Mouse (Mus musculus) gastrocnemius, adult 2 months (tissue): Measurements from ENCODE around the gene Ryk. TPM values are rescaled to one million over a fixed set of nuclear protein-coding genes. Genes with fewer than 3 reads are reported as not detected.

Source experiments
- DNase-seq: peaks from one replicate; pipeline ENCODE4 v3.0.0; 2022
- H3K27ac ChIP-seq: fragments of 200-600 bp; 2 replicates; pipeline ENCODE4 v1.8.1; 2022; ENCODE audit warnings: mild to moderate bottlenecking
- H3K4me3 ChIP-seq: fragments of 200-600 bp; 2 replicates; pipeline ENCODE4 v1.8.1; 2022; ENCODE audit warnings: mild to moderate bottlenecking, moderate library complexity
- CTCF ChIP-seq: fragments of 200-600 bp; IDR thresholded peaks from 2 replicates; pipeline ENCODE4 v1.8.1; 2022; ENCODE audit warnings: antibody characterized with exemption, mild to moderate bottlenecking, moderate library complexity
- intact Hi-C: fragments of 180-260 bp; cut with DNase I; formaldehyde crosslinking; loops from one replicate; pipeline ENCODE4 v1.15.1; 2025
- long read RNA-seq, 2 experiments: library from polyadenylated mRNA; stranded (forward); transcript quantifications; one replicate each; pipeline ENCODE4 v2.0.0; 2021
- total RNA-seq, 2 experiments: library from RNA; stranded (reverse); gene quantifications; 2 replicates each; pipeline ENCODE4 v1.2.3; 2021

Ryk gene
- total RNA-seq, result 10 to 100 TPM; 47.6 to 51.4 TPM
- long read RNA-seq, experiment 1, transcript Ryk-201 (15 exons, 2,852 nt), result major isoform, 52 of 100 reads
- long read RNA-seq, experiment 1, transcript Ryk-203 (15 exons, 2,505 nt), result minor isoform, 44 of 100 reads
- long read RNA-seq, experiment 1, partial matches to known transcripts, result 1 of 100 reads
- long read RNA-seq, experiment 1, other reads (novel, unspliced or antisense), result 3 of 100 reads
- long read RNA-seq, experiment 2, transcript Ryk-201 (15 exons, 2,852 nt), result major isoform, 45 of 86 reads
- long read RNA-seq, experiment 2, transcript Ryk-203 (15 exons, 2,505 nt), result minor isoform, 33 of 86 reads
- long read RNA-seq, experiment 2, partial matches to known transcripts, result 3 of 86 reads
- long read RNA-seq, experiment 2, other reads (novel, unspliced or antisense), result 5 of 86 reads

GRCm38 (mm10) chr9:102834742-102835591 lies at the start of gene Ryk:
TSS of gene Ryk (plus strand) at chr9:102834917.
- peak; percentile 89 for DNase-seq
- peak within 1 kb of the TSS; percentile 92 for H3K27ac ChIP-seq
- no peak for TF ChIP-seq CTCF
- intact Hi-C loops, result loop anchor here (2.0 kb wide), 1 partner anchor 208 kb away; the partner anchor contains the start of genes Anapc13 and Cep63
- peak within 1 kb of the TSS; percentile 95 for H3K4me3 ChIP-seq

- no peak overlapping the region for H3K4me3 ChIP-seq
- no peak overlapping the region for H3K27ac ChIP-seq
- DNase-seq, result no peak
- intact Hi-C loops, result no loop called here
- no peak for TF ChIP-seq CTCF
Measured at GRCm38 (mm10) chr9:102789491-102789890, 45.2 kb upstream of the Ryk start.

- intact Hi-C loops, result no loop called here
Measured at GRCm38 (mm10) chr9:102791845-102792244, 42.9 kb upstream of the Ryk start.

GRCm38 (mm10) chr9:102792836-102793235 lies 41.9 kb upstream of the Ryk start:
- intact Hi-C loops, result no loop called here
- TF ChIP-seq CTCF, result no peak
- DNase-seq, result no peak

More at GRCm38 (mm10) chr9:102791845-102792244, 42.9 kb upstream of the Ryk start:
- no peak for TF ChIP-seq CTCF
- no peak for DNase-seq
- H3K4me3 ChIP-seq, result peak overlapping the region; percentile 15
- H3K27ac ChIP-seq, result no peak overlapping the region

GRCm38 (mm10) chr9:102793286-102793809 lies 41.4 kb upstream of the Ryk start:
- no peak overlapping the region for H3K4me3 ChIP-seq
- no peak for TF ChIP-seq CTCF
- intact Hi-C loops, result no loop called here
- H3K27ac ChIP-seq, result no peak overlapping the region
- no peak for DNase-seq

More at GRCm38 (mm10) chr9:102792836-102793235, 41.9 kb upstream of the Ryk start:
- Histone ChIP-seq H3K4me3 (no peak overlapping the region), H3K27ac (no peak overlapping the region)

- Histone ChIP-seq H3K4me3 (no peak overlapping the region), H3K27ac (no peak overlapping the region)
- intact Hi-C loops, result no loop called here
- DNase-seq, result no peak
- no peak for TF ChIP-seq CTCF
Measured at GRCm38 (mm10) chr9:102798406-102798805, 36.3 kb upstream of the Ryk start.

- no peak overlapping the region for H3K27ac ChIP-seq
- intact Hi-C loops, result no loop called here
- no peak overlapping the region for H3K4me3 ChIP-seq
- DNase-seq, result peak; percentile 29
- no peak for TF ChIP-seq CTCF
Measured at GRCm38 (mm10) chr9:102806056-102806573, 28.6 kb upstream of the Ryk start.

- Histone ChIP-seq H3K4me3 (no peak overlapping the region), H3K27ac (no peak overlapping the region)
- no peak for DNase-seq
- intact Hi-C loops, result no loop called here
- no peak for TF ChIP-seq CTCF
Measured at GRCm38 (mm10) chr9:102811192-102811591, 23.5 kb upstream of the Ryk start.

GRCm38 (mm10) chr9:102818228-102818627 lies 16.5 kb upstream of the Ryk start:
- no peak for TF ChIP-seq CTCF
- DNase-seq, result no peak
- no peak overlapping the region for H3K4me3 ChIP-seq
- intact Hi-C loops, result no loop called here
- no peak overlapping the region for H3K27ac ChIP-seq

GRCm38 (mm10) chr9:102828604-102829003 lies 6.1 kb upstream of the Ryk start:
- H3K27ac ChIP-seq, result no peak overlapping the region
- intact Hi-C loops, result no loop called here
- no peak overlapping the region for H3K4me3 ChIP-seq
- no peak for DNase-seq
- no peak for TF ChIP-seq CTCF

- TF ChIP-seq CTCF, result no peak
- no peak for DNase-seq
- intact Hi-C loops, result no loop called here
- no peak overlapping the region for H3K27ac ChIP-seq
- no peak overlapping the region for H3K4me3 ChIP-seq
Measured at GRCm38 (mm10) chr9:102831541-102831940, 3.2 kb upstream of the Ryk start.

GRCm38 (mm10) chr9:102834414-102834741 lies 339 bp upstream of the Ryk start:
- TF ChIP-seq CTCF, result no peak
- peak overlapping the region; percentile 92 for H3K27ac ChIP-seq
- intact Hi-C loops, result loop anchor here (2.0 kb wide), 1 partner anchor 208 kb away; the partner anchor contains the start of genes Anapc13 and Cep63
- no peak for DNase-seq
- H3K4me3 ChIP-seq, result peak overlapping the region; percentile 95
